ENCODE assay signal across 11 mouse cellular contexts in genomic region chr7:140058528-140058927, GRCm38 (mm10). TPM values are rescaled to one million over a fixed set of nuclear protein-coding genes. Genes with fewer than 3 reads are reported as not detected.
DNase-seq lines count a peak whose midpoint lies in the region; ATAC-seq and TF ChIP-seq lines count a peak whose summit lies in the region.
"Had no signal": no experiment of that assay in that cellular context is flagged by ENCODE, and none has a peak within 500 bp of the region (broad histone marks: within the 10 kb centered on the region; RNA-seq: fewer than 3 reads in every experiment).

No protein-coding gene starts in this region.

- TF ChIP-seq POLR2A in embryonic fibroblast, embryonic 13.5 days (IDR thresholded peaks at IDR 0.05; ENCODE audit: low read depth, low read length) = no peak

- no peaks in the 10 kb centered on the region for H3K9me3 ChIP-seq in liver, embryonic 11.5 days (ENCODE audit: control insufficient read depth, low read length)
- H3K9me3 ChIP-seq in intestine, embryonic 15.5 days = no peaks in the 10 kb centered on the region
- H3K9me3 ChIP-seq in neural tube, embryonic 14.5 days (ENCODE audit: control insufficient read depth, low read length) = no peaks in the 10 kb centered on the region

- ATAC-seq in liver, embryonic 11.5 days (replicated peaks; ENCODE audit: low FRiP score) = no peak
- no peak for ATAC-seq in intestine, embryonic 15.5 days
- no peak for ATAC-seq in neural tube, embryonic 14.5 days (ENCODE audit: low read depth)
- ATAC-seq in megakaryocyte-erythroid progenitor cell, adult 5-6 weeks (replicated peaks; ENCODE audit: low FRiP score, low TSS enrichment, poor library complexity, severe bottlenecking) = no peak

- no peak overlapping the region for H3K9ac ChIP-seq in liver, embryonic 11.5 days (ENCODE audit: low read depth, low read length)
- H3K9ac ChIP-seq in intestine, embryonic 15.5 days = peak overlapping the region; percentile 45; the same call in 1 of the 2 replicates
- H3K9ac ChIP-seq in neural tube, embryonic 14.5 days (replicated peaks; ENCODE audit: low read depth, low read length) = peak overlapping the region; percentile 81

- no peak for DNase-seq in liver, embryonic 11.5 days (ENCODE audit: low spot score)
- DNase-seq in liver = no peak
- DNase-seq in embryo, embryonic 10 days (ENCODE audit: low spot score) = no peak
- DNase-seq in left cerebral cortex, postnatal 4 days = no peak
- DNase-seq: lung, adult 2 months; right cerebral cortex, postnatal 25 days had no signal

- no peak overlapping the region for H3K27ac ChIP-seq in liver, embryonic 11.5 days (ENCODE audit: low read depth, low read length)
- no peak overlapping the region for H3K27ac ChIP-seq in embryonic fibroblast, embryonic 13.5 days (ENCODE audit: insufficient read depth, low read length)
- H3K27ac ChIP-seq in intestine, embryonic 15.5 days = no peak overlapping the region
- peak overlapping the region; percentile 91 for H3K27ac ChIP-seq in neural tube, embryonic 14.5 days (ENCODE audit: low read depth, low read length)

- peak overlapping the region; percentile 58 for H3K4me2 ChIP-seq in liver, embryonic 11.5 days
- peak overlapping the region; percentile 91 for H3K4me2 ChIP-seq in intestine, embryonic 15.5 days (replicated peaks)
- peak overlapping the region; percentile 72 for H3K4me2 ChIP-seq in neural tube, embryonic 14.5 days (ENCODE audit: low read depth, low read length)

- intact Hi-C loops in left cerebral cortex, postnatal 4 days (cut with DNase I) = loop anchor here (10.0 kb wide), 1 partner anchor 414 kb away; no protein-coding TSS in a partner anchor

- no peak for TF ChIP-seq CTCF in embryonic fibroblast, embryonic 13.5 days (IDR thresholded peaks at IDR 0.05; ENCODE audit: borderline replicate concordance, insufficient read depth, low read length)

- no peaks in the 10 kb centered on the region for H3K36me3 ChIP-seq in liver, embryonic 11.5 days (ENCODE audit: control insufficient read depth, insufficient read depth, low read length)
- H3K36me3 ChIP-seq in intestine, embryonic 15.5 days = no peaks in the 10 kb centered on the region
- H3K36me3 ChIP-seq in neural tube, embryonic 14.5 days (ENCODE audit: control insufficient read depth, insufficient read depth, low read length) = no peaks in the 10 kb centered on the region

- WGBS in liver, embryonic 11.5 days = 22% methylated on average over 7 of the region's 7 CpGs
- 33% methylated on average over 7 of the region's 7 CpGs for WGBS in intestine, embryonic 15.5 days
- 8% methylated on average over 7 of the region's 7 CpGs for WGBS in neural tube, embryonic 14.5 days

- H3K27me3 ChIP-seq in liver, embryonic 11.5 days (replicated peaks; ENCODE audit: control insufficient read depth, insufficient read depth, low read length) = peaks cover 82% of the 10 kb centered on the region
- H3K27me3 ChIP-seq in intestine, embryonic 15.5 days (replicated peaks) = peaks cover 75% of the 10 kb centered on the region
- no peaks in the 10 kb centered on the region for H3K27me3 ChIP-seq in neural tube, embryonic 14.5 days (ENCODE audit: control insufficient read depth, insufficient read depth, low read length)

- H3K4me3 ChIP-seq in liver, embryonic 11.5 days (ENCODE audit: low read depth, low read length) = peak overlapping the region; percentile 46
- peak overlapping the region; percentile 32; the same call in 1 of the 2 replicates for H3K4me3 ChIP-seq in embryonic fibroblast, embryonic 13.5 days (ENCODE audit: insufficient read depth, low read length)
- peak overlapping the region; percentile 43 for H3K4me3 ChIP-seq in intestine, embryonic 15.5 days (replicated peaks)
- peak overlapping the region; percentile 51 for H3K4me3 ChIP-seq in neural tube, embryonic 14.5 days (ENCODE audit: low read depth, low read length)

- H3K4me1 ChIP-seq in liver, embryonic 11.5 days (replicated peaks; ENCODE audit: control insufficient read depth, insufficient read depth, low read length) = no peaks in the 10 kb centered on the region; the same call in 1 of the 2 replicates
- H3K4me1 ChIP-seq in embryonic fibroblast, embryonic 13.5 days (ENCODE audit: control insufficient read depth, insufficient read depth, low read length) = no peaks in the 10 kb centered on the region
- peaks cover 23% of the 10 kb centered on the region for H3K4me1 ChIP-seq in intestine, embryonic 15.5 days (replicated peaks)
- H3K4me1 ChIP-seq in neural tube, embryonic 14.5 days (ENCODE audit: control insufficient read depth, insufficient read depth, low read length) = peaks cover 20% of the 10 kb centered on the region; the same call in 1 of the 2 replicates

RNA-seq across cellular contexts. Expression of gene Msx3, which starts 9.6 kb away (rescaled TPM):
- polyA plus RNA-seq in liver, embryonic 11.5 days (2014; fragmentation: Nextera tagmentation; extraction: Ambion mirVana) = 0.11 TPM in 1 of 2 replicates, not detected in the other
- not detected in 2 replicates for polyA plus RNA-seq in embryonic fibroblast, embryonic 13.5 days (2011; ENCODE audit: insufficient read length, low read depth, missing spikeins)
- not detected in 2 replicates for polyA plus RNA-seq in intestine, embryonic 15.5 days (2015; fragmentation: Nextera tagmentation; extraction: Ambion mirVana)
- 6.6 and 8.1 TPM in 2 replicates for polyA plus RNA-seq in neural tube, embryonic 14.5 days (2014; fragmentation: Nextera tagmentation; extraction: Ambion mirVana)
- total RNA-seq in megakaryocyte-erythroid progenitor cell, adult 5-6 weeks (2014; fragmentation: Nextera tagmentation) = not detected in 2 replicates
- not detected in 2 replicates for total RNA-seq in megakaryocyte-erythroid progenitor cell, adult 5-6 weeks (2017)
- total RNA-seq in left cerebral cortex, postnatal 4 days (2021) = 1 to 10 TPM; 2.3 to 2.5 TPM
- polyA plus RNA-seq: gonadal fat pad, adult 2 months; lung, adult 2 months had no signal

RNA-seq across cellular contexts. Expression of gene Tubgcp2, which starts 22.1 kb away (rescaled TPM):
- 45.1 and 52.6 TPM in 2 replicates for polyA plus RNA-seq in liver, embryonic 11.5 days (2014; fragmentation: Nextera tagmentation; extraction: Ambion mirVana)
- polyA plus RNA-seq in embryonic fibroblast, embryonic 13.5 days (2011; ENCODE audit: insufficient read length, low read depth, missing spikeins) = 29.9 and 38.5 TPM in 2 replicates
- polyA plus RNA-seq in intestine, embryonic 15.5 days (2015; fragmentation: Nextera tagmentation; extraction: Ambion mirVana) = 39.8 and 41.3 TPM in 2 replicates
- 57.1 and 61.0 TPM in 2 replicates for polyA plus RNA-seq in neural tube, embryonic 14.5 days (2014; fragmentation: Nextera tagmentation; extraction: Ambion mirVana)
- 29.3 and 37.6 TPM in 2 replicates for total RNA-seq in megakaryocyte-erythroid progenitor cell, adult 5-6 weeks (2014; fragmentation: Nextera tagmentation)
- total RNA-seq in megakaryocyte-erythroid progenitor cell, adult 5-6 weeks (2017) = 38.2 and 41.2 TPM in 2 replicates
- total RNA-seq in left cerebral cortex, postnatal 4 days (2021) = 10 to 100 TPM; 55.1 to 58.0 TPM

RNA-seq across cellular contexts. Expression of gene Zfp511, which starts 22.3 kb away (rescaled TPM):
- 41.4 and 44.6 TPM in 2 replicates for polyA plus RNA-seq in liver, embryonic 11.5 days (2014; fragmentation: Nextera tagmentation; extraction: Ambion mirVana)
- 19.8 and 21.0 TPM in 2 replicates for polyA plus RNA-seq in embryonic fibroblast, embryonic 13.5 days (2011; ENCODE audit: insufficient read length, low read depth, missing spikeins)
- polyA plus RNA-seq in intestine, embryonic 15.5 days (2015; fragmentation: Nextera tagmentation; extraction: Ambion mirVana) = 32.2 and 32.9 TPM in 2 replicates
- 52.7 and 61.2 TPM in 2 replicates for polyA plus RNA-seq in neural tube, embryonic 14.5 days (2014; fragmentation: Nextera tagmentation; extraction: Ambion mirVana)
- 21.3 and 34.7 TPM in 2 replicates for total RNA-seq in megakaryocyte-erythroid progenitor cell, adult 5-6 weeks (2014; fragmentation: Nextera tagmentation)
- 22.0 and 26.9 TPM in 2 replicates for total RNA-seq in megakaryocyte-erythroid progenitor cell, adult 5-6 weeks (2017)
- total RNA-seq in left cerebral cortex, postnatal 4 days (2021) = 10 to 100 TPM; 32.3 to 33.9 TPM

RNA-seq across cellular contexts. Expression of gene Caly, which starts 23.8 kb away (rescaled TPM):
- 0.19 and 0.52 TPM in 2 replicates for polyA plus RNA-seq in liver, embryonic 11.5 days (2014; fragmentation: Nextera tagmentation; extraction: Ambion mirVana)
- polyA plus RNA-seq in embryonic fibroblast, embryonic 13.5 days (2011; ENCODE audit: insufficient read length, low read depth, missing spikeins) = not detected in 2 replicates
- polyA plus RNA-seq in intestine, embryonic 15.5 days (2015; fragmentation: Nextera tagmentation; extraction: Ambion mirVana) = 3.4 and 3.7 TPM in 2 replicates
- 209 and 365 TPM in 2 replicates for polyA plus RNA-seq in neural tube, embryonic 14.5 days (2014; fragmentation: Nextera tagmentation; extraction: Ambion mirVana)
- total RNA-seq in megakaryocyte-erythroid progenitor cell, adult 5-6 weeks (2014; fragmentation: Nextera tagmentation) = not detected in 2 replicates
- total RNA-seq in megakaryocyte-erythroid progenitor cell, adult 5-6 weeks (2017) = not detected in 2 replicates
- total RNA-seq in left cerebral cortex, postnatal 4 days (2021) = 100 to 1,000 TPM; 185 to 208 TPM

RNA-seq across cellular contexts. Expression of gene Prap1, which starts 34.7 kb away (rescaled TPM):
- polyA plus RNA-seq in liver, embryonic 11.5 days (2014; fragmentation: Nextera tagmentation; extraction: Ambion mirVana) = not detected in 2 replicates
- not detected in 2 replicates for polyA plus RNA-seq in embryonic fibroblast, embryonic 13.5 days (2011; ENCODE audit: insufficient read length, low read depth, missing spikeins)
- polyA plus RNA-seq in intestine, embryonic 15.5 days (2015; fragmentation: Nextera tagmentation; extraction: Ambion mirVana) = 487 and 598 TPM in 2 replicates
- polyA plus RNA-seq in neural tube, embryonic 14.5 days (2014; fragmentation: Nextera tagmentation; extraction: Ambion mirVana) = 0.48 TPM in 1 of 2 replicates, not detected in the other
- total RNA-seq in megakaryocyte-erythroid progenitor cell, adult 5-6 weeks (2014; fragmentation: Nextera tagmentation) = not detected in 2 replicates
- total RNA-seq in megakaryocyte-erythroid progenitor cell, adult 5-6 weeks (2017) = not detected in 2 replicates
- not detected for total RNA-seq in left cerebral cortex, postnatal 4 days (2021)
- polyA plus RNA-seq: gonadal fat pad, adult 2 months; lung, adult 2 months had no signal
